Comparison of ENCODE assay signal across 23 mouse cellular contexts in the genomic region with DNA sequence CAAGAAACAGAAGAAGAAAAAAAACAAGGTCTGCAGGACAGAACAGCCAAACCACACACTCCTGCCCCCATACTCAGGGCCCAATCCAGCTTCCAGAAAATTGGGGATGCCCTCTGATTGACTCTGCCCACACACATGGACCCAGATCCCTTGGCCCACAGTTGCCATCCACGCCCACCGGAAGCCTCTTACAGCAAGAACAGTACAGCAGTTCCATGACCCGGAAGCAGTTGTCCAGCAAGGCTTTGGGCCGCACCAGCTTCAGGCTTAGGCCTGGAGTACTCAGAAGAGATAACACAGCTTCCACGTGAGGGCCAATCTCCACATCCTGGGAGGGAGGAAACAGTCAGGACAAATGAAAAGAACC.
"Had no signal": no experiment of that assay in that cellular context is flagged by ENCODE, and none has a peak within 500 bp of the region (broad histone marks: within the 10 kb centered on the region; RNA-seq: fewer than 3 reads in every experiment).

No protein-coding gene starts in this region.

- H3K27me3 ChIP-seq: limb, embryonic 13.5 days; liver, embryonic 12.5 days; liver, embryonic 15.5 days; lung, embryonic 15.5 days; neural tube, embryonic 12.5 days; neural tube, embryonic 15.5 days; stomach, embryonic 15.5 days had no signal

- H3K4me3 ChIP-seq: limb, embryonic 10.5 days; limb, embryonic 13.5 days; liver, embryonic 12.5 days; liver, embryonic 15.5 days; lung, embryonic 15.5 days; megakaryocyte, embryonic 14.5 days; neural tube, embryonic 12.5 days; neural tube, embryonic 15.5 days; stomach, embryonic 15.5 days had no signal

- H3K27ac ChIP-seq: kidney, postnatal 0 days; limb, embryonic 10.5 days; limb, embryonic 13.5 days; liver, embryonic 12.5 days; liver, embryonic 15.5 days; lung, embryonic 15.5 days; neural tube, embryonic 12.5 days; neural tube, embryonic 15.5 days; stomach, embryonic 15.5 days had no signal

- H3K4me2 ChIP-seq: limb, embryonic 13.5 days; liver, embryonic 12.5 days; liver, embryonic 15.5 days; lung, embryonic 15.5 days; midbrain, embryonic 11.5 days; neural tube, embryonic 12.5 days; neural tube, embryonic 15.5 days; stomach, embryonic 15.5 days had no signal

- H3K9me3 ChIP-seq: limb, embryonic 10.5 days; limb, embryonic 13.5 days; liver, embryonic 12.5 days; liver, embryonic 15.5 days; lung, embryonic 15.5 days; megakaryocyte, embryonic 14.5 days; neural tube, embryonic 12.5 days; neural tube, embryonic 15.5 days; stomach, embryonic 15.5 days had no signal

- ATAC-seq: intestine, postnatal 0 days; liver, embryonic 12.5 days had no signal

- H3K4me1 ChIP-seq: limb, embryonic 10.5 days; limb, embryonic 13.5 days; liver, embryonic 12.5 days; liver, embryonic 15.5 days; lung, embryonic 15.5 days; neural tube, embryonic 12.5 days; neural tube, embryonic 15.5 days; stomach, embryonic 15.5 days had no signal

- DNase-seq: kidney, adult 2 months; liver; lung, adult 18-20 months; lung, postnatal 10 days; lung, postnatal 36 days; midbrain, embryonic 14.5 days; right cerebral cortex, adult 18-20 months; right cerebral cortex, postnatal 14 days; spleen, adult 18-20 months; thymus, adult 2 months; thymus, postnatal 14 days had no signal

- H3K9ac ChIP-seq: limb, embryonic 13.5 days; liver, embryonic 12.5 days; liver, embryonic 15.5 days; lung, embryonic 15.5 days; neural tube, embryonic 12.5 days; neural tube, embryonic 15.5 days; stomach, embryonic 15.5 days had no signal

- H3K36me3 ChIP-seq: liver, embryonic 15.5 days had no signal
